Mouse (Mus musculus): Measurements from ENCODE around the gene Kif24. TPM values are rescaled to one million over a fixed set of nuclear protein-coding genes. Genes with fewer than 3 reads are reported as not detected.

Kif24 gene
- total and polyA plus RNA-seq, 2 experiments, result 0.37 to 0.43 TPM

GRCm38 (mm10) chr4:41492951-41493350 is 28.3 kb upstream of the Kif24 start:
- Histone ChIP-seq H3K27me3 (ENCODE audit: control insufficient read depth, insufficient read depth, low read length) (no peaks in the 10 kb centered on the region), H3K9ac (ENCODE audit: low read depth, low read length) (no peak overlapping the region), H3K27ac (replicated peaks; ENCODE audit: insufficient read depth, low read depth, low read length) (peak overlapping the region; percentile 87; the same call in 1 of the 2 replicates), H3K4me1 (ENCODE audit: control insufficient read depth, insufficient read depth, low read length) (peaks cover 35% of the 10 kb centered on the region), H3K4me3 (ENCODE audit: insufficient read depth, low read depth, low read length) (no peak overlapping the region), H3K79me2 (ENCODE audit: control insufficient read depth, insufficient read depth, low read length) (peaks cover 4% of the 10 kb centered on the region; the same call in 1 of the 2 replicates), H3K36me3 (ENCODE audit: control insufficient read depth, insufficient read depth, low read length) (no peaks in the 10 kb centered on the region)
- no peak for TF ChIP-seq POLR2A (IDR thresholded peaks at IDR 0.05; ENCODE audit: extremely low read depth, insufficient read depth, low read length)
- no peak for TF ChIP-seq CTCF (IDR thresholded peaks at IDR 0.05; ENCODE audit: low read depth, low read length)
- 80% methylated on average over 7 of the region's 7 CpGs for WGBS
- DNase-seq (ENCODE audit: extremely low read depth, low read depth, low spot score), result no peak

- no peaks in the 10 kb centered on the region for H3K79me2 ChIP-seq (ENCODE audit: control insufficient read depth, insufficient read depth, low read length)
- no peak overlapping the region for H3K9ac ChIP-seq (ENCODE audit: low read depth, low read length)
- H3K27ac ChIP-seq (replicated peaks; ENCODE audit: insufficient read depth, low read depth, low read length), result no peak overlapping the region; the same call in 1 of the 2 replicates
- H3K4me1 ChIP-seq (ENCODE audit: control insufficient read depth, insufficient read depth, low read length), result no peaks in the 10 kb centered on the region
- 80% methylated on average over 6 of the region's 6 CpGs for WGBS
- peak; percentile 21 for DNase-seq (ENCODE audit: extremely low read depth, low read depth, low spot score)
- TF ChIP-seq CTCF (IDR thresholded peaks at IDR 0.05; ENCODE audit: low read depth, low read length), result no peak
- no peak for TF ChIP-seq POLR2A (IDR thresholded peaks at IDR 0.05; ENCODE audit: extremely low read depth, insufficient read depth, low read length)
- H3K4me3 ChIP-seq (ENCODE audit: insufficient read depth, low read depth, low read length), result no peak overlapping the region
- no peaks in the 10 kb centered on the region for H3K27me3 ChIP-seq (ENCODE audit: control insufficient read depth, insufficient read depth, low read length)
- H3K36me3 ChIP-seq (ENCODE audit: control insufficient read depth, insufficient read depth, low read length), result peaks cover 6% of the 10 kb centered on the region; the same call in 1 of the 2 replicates
These were observed 16.9 kb upstream of the Kif24 start for GRCm38 (mm10) chr4:41481601-41482017.

GRCm38 (mm10) chr4:41480254-41480653 is 15.6 kb upstream of the Kif24 start:
- 81% methylated on average over 8 of the region's 8 CpGs for WGBS
- H3K79me2 ChIP-seq (ENCODE audit: control insufficient read depth, insufficient read depth, low read length), result no peaks in the 10 kb centered on the region
- no peak overlapping the region for H3K9ac ChIP-seq (ENCODE audit: low read depth, low read length)
- peaks cover 6% of the 10 kb centered on the region; the same call in 1 of the 2 replicates for H3K36me3 ChIP-seq (ENCODE audit: control insufficient read depth, insufficient read depth, low read length)
- H3K4me1 ChIP-seq (ENCODE audit: control insufficient read depth, insufficient read depth, low read length), result no peaks in the 10 kb centered on the region
- H3K27ac ChIP-seq (replicated peaks; ENCODE audit: insufficient read depth, low read depth, low read length), result no peak overlapping the region
- TF ChIP-seq CTCF (IDR thresholded peaks at IDR 0.05; ENCODE audit: low read depth, low read length) (no peak), POLR2A (IDR thresholded peaks at IDR 0.05; ENCODE audit: extremely low read depth, insufficient read depth, low read length) (no peak)
- no peak overlapping the region for H3K4me3 ChIP-seq (ENCODE audit: insufficient read depth, low read depth, low read length)
- DNase-seq (ENCODE audit: extremely low read depth, low read depth, low spot score), result no peak
- H3K27me3 ChIP-seq (ENCODE audit: control insufficient read depth, insufficient read depth, low read length), result no peaks in the 10 kb centered on the region

- H3K79me2 ChIP-seq (ENCODE audit: control insufficient read depth, insufficient read depth, low read length), result no peaks in the 10 kb centered on the region
- DNase-seq (ENCODE audit: extremely low read depth, low read depth, low spot score), result peak; percentile 15
- H3K4me3 ChIP-seq (ENCODE audit: insufficient read depth, low read depth, low read length), result no peak overlapping the region
- no peaks in the 10 kb centered on the region for H3K27me3 ChIP-seq (ENCODE audit: control insufficient read depth, insufficient read depth, low read length)
- TF ChIP-seq CTCF (IDR thresholded peaks at IDR 0.05; ENCODE audit: low read depth, low read length), result no peak
- TF ChIP-seq POLR2A (IDR thresholded peaks at IDR 0.05; ENCODE audit: extremely low read depth, insufficient read depth, low read length), result no peak
- WGBS, result 86% methylated on average over 1 of the region's 1 CpGs
- no peaks in the 10 kb centered on the region for H3K4me1 ChIP-seq (ENCODE audit: control insufficient read depth, insufficient read depth, low read length)
- peaks cover 6% of the 10 kb centered on the region; the same call in 1 of the 2 replicates for H3K36me3 ChIP-seq (ENCODE audit: control insufficient read depth, insufficient read depth, low read length)
- H3K9ac ChIP-seq (ENCODE audit: low read depth, low read length), result no peak overlapping the region
- H3K27ac ChIP-seq (replicated peaks; ENCODE audit: insufficient read depth, low read depth, low read length), result no peak overlapping the region
These were observed 14.7 kb upstream of the Kif24 start for GRCm38 (mm10) chr4:41479456-41479804.

- Histone ChIP-seq H3K9ac (ENCODE audit: low read depth, low read length) (no peak overlapping the region), H3K79me2 (ENCODE audit: control insufficient read depth, insufficient read depth, low read length) (no peaks in the 10 kb centered on the region), H3K27me3 (ENCODE audit: control insufficient read depth, insufficient read depth, low read length) (no peaks in the 10 kb centered on the region), H3K27ac (replicated peaks; ENCODE audit: insufficient read depth, low read depth, low read length) (no peak overlapping the region), H3K36me3 (ENCODE audit: control insufficient read depth, insufficient read depth, low read length) (peaks cover 6% of the 10 kb centered on the region; the same call in 1 of the 2 replicates), H3K4me1 (ENCODE audit: control insufficient read depth, insufficient read depth, low read length) (no peaks in the 10 kb centered on the region), H3K4me3 (ENCODE audit: insufficient read depth, low read depth, low read length) (no peak overlapping the region)
- TF ChIP-seq POLR2A (IDR thresholded peaks at IDR 0.05; ENCODE audit: extremely low read depth, insufficient read depth, low read length) (no peak), CTCF (IDR thresholded peaks at IDR 0.05; ENCODE audit: low read depth, low read length) (no peak)
- 83% methylated on average over 4 of the region's 4 CpGs for WGBS
- no peak for DNase-seq (ENCODE audit: extremely low read depth, low read depth, low spot score)
These were observed 14.2 kb upstream of the Kif24 start for GRCm38 (mm10) chr4:41478751-41479455.

GRCm38 (mm10) chr4:41477648-41478160 is 13.0 kb upstream of the Kif24 start:
- Histone ChIP-seq H3K4me3 (ENCODE audit: insufficient read depth, low read depth, low read length) (no peak overlapping the region), H3K9ac (ENCODE audit: low read depth, low read length) (no peak overlapping the region), H3K4me1 (ENCODE audit: control insufficient read depth, insufficient read depth, low read length) (no peaks in the 10 kb centered on the region), H3K27me3 (ENCODE audit: control insufficient read depth, insufficient read depth, low read length) (no peaks in the 10 kb centered on the region), H3K79me2 (ENCODE audit: control insufficient read depth, insufficient read depth, low read length) (no peaks in the 10 kb centered on the region), H3K27ac (replicated peaks; ENCODE audit: insufficient read depth, low read depth, low read length) (no peak overlapping the region), H3K36me3 (ENCODE audit: control insufficient read depth, insufficient read depth, low read length) (peaks cover 6% of the 10 kb centered on the region; the same call in 1 of the 2 replicates)
- no peak for TF ChIP-seq CTCF (IDR thresholded peaks at IDR 0.05; ENCODE audit: low read depth, low read length)
- no peak for TF ChIP-seq POLR2A (IDR thresholded peaks at IDR 0.05; ENCODE audit: extremely low read depth, insufficient read depth, low read length)
- 97% methylated on average over 9 of the region's 9 CpGs for WGBS
- no peak for DNase-seq (ENCODE audit: extremely low read depth, low read depth, low spot score)

Data from liver, adult 2 months (tissue).